Mouse (Mus musculus) midbrain, embryonic 14.5 days (tissue): ENCODE data around the gene Grpel1. TPM values are rescaled to one million over a fixed set of nuclear protein-coding genes. Genes with fewer than 3 reads are reported as not detected.

Source experiments
- ATAC-seq: fragments of 200-750 bp; cut with Nextera tagmentation; 2 replicates; pipeline ENCODE4 v1.8.0; 2017; ENCODE audit warnings: moderate number of reproducible peaks, moderate library complexity; ENCODE audit not compliant: low FRiP score, low TSS enrichment
- DNase-seq: peaks from one replicate; pipeline ENCODE4 v3.0.0-alpha.2; 2015
- H3K27ac ChIP-seq: fragments of 300-500 bp; sonication (generic); replicated peaks from 2 replicates; pipeline ENCODE4 v1.5.1; 2014; ENCODE audit warnings: mild to moderate bottlenecking, low read depth, low read length, moderate library complexity
- H3K27me3 ChIP-seq: fragments of 300-500 bp; sonication (generic); 2 replicates; pipeline ENCODE4 v1.6.1; 2014; ENCODE audit warnings: low read length, control low read depth, mixed read lengths; ENCODE audit not compliant: control insufficient read depth, insufficient read depth
- H3K36me3 ChIP-seq: fragments of 300-500 bp; sonication (generic); 2 replicates; pipeline ENCODE4 v1.6.1; 2014; ENCODE audit warnings: low read length, control low read depth; ENCODE audit not compliant: control insufficient read depth, insufficient read depth
- H3K4me1 ChIP-seq: fragments of 300-500 bp; sonication (generic); 2 replicates; pipeline ENCODE4 v1.6.1; 2014; ENCODE audit warnings: mild to moderate bottlenecking, antibody characterized with exemption, low read length, control low read depth; ENCODE audit not compliant: control insufficient read depth, insufficient read depth
- H3K4me2 ChIP-seq: fragments of 300-500 bp; sonication (generic); 2 replicates; pipeline ENCODE4 v1.6.1; 2014; ENCODE audit warnings: mild to moderate bottlenecking, low read length, moderate library complexity
- H3K4me3 ChIP-seq: fragments of 300-500 bp; sonication (generic); replicated peaks from 2 replicates; pipeline ENCODE4 v1.5.1; 2014; ENCODE audit warnings: low read depth, low read length
- H3K9ac ChIP-seq: fragments of 300-500 bp; sonication (generic); replicated peaks from 2 replicates; pipeline ENCODE4 v1.6.1; 2014; ENCODE audit warnings: mild to moderate bottlenecking, low read length, moderate library complexity
- H3K9me3 ChIP-seq: fragments of 300-500 bp; sonication (generic); 2 replicates; pipeline ENCODE4 v1.6.1; 2016; ENCODE audit warnings: low read length, control low read depth, mixed read lengths; ENCODE audit not compliant: control insufficient read depth
- WGBS: fragments of 180-500 bp; shearing (Covaris S2); extraction: QIAGEN DNeasy Blood & Tissue Kit; methylation state at CpG from one replicate; pipeline ENCODE4 v1.1.7; 2014; 5-methylcytosine and 5-hydroxymethylcytosine counted together
- polyA plus RNA-seq: library from polyadenylated mRNA; unstranded; fragments of >200 nt; fragmentation: Nextera tagmentation; extraction: Ambion mirVana; gene quantifications from 2 replicates; pipeline ENCODE4 v1.2.1, GENCODE M21; 2014

Grpel1 gene
- polyA plus RNA-seq, result 45.4 and 46.6 TPM in 2 replicates

- ATAC-seq (peak; percentile 96), DNase-seq (peak; percentile 99)
- H3K36me3 ChIP-seq, result peaks cover 11% of the 10 kb centered on the region
- H3K9ac ChIP-seq, result peak within 1 kb of the TSS; percentile 85
- WGBS, result under 1% methylated on average over 68 of the region's 68 CpGs
- peak within 1 kb of the TSS; percentile 98 for H3K4me3 ChIP-seq
- H3K27ac ChIP-seq, result peak within 1 kb of the TSS; percentile 70
- H3K4me2 ChIP-seq, result peak within 1 kb of the TSS; percentile 98
- H3K4me1 ChIP-seq, result peaks cover 8% of the 10 kb centered on the region
- H3K27me3 ChIP-seq, result no peaks in the 10 kb centered on the region
- H3K9me3 ChIP-seq, result no peaks in the 10 kb centered on the region
Measured at GRCm38 (mm10) chr5:36464709-36465661, at the start of gene Grpel1. Gene Grpel1 (plus strand): TSS chr5:36464998.

GRCm38 (mm10) chr5:36419861-36420260 is 44.9 kb upstream of the Grpel1 start:
- H3K9me3 ChIP-seq, result no peaks in the 10 kb centered on the region
- DNase-seq (no peak), ATAC-seq (no peak)
- H3K4me2 ChIP-seq, result no peak overlapping the region
- H3K4me3 ChIP-seq, result no peak overlapping the region
- 72% methylated on average over 3 of the region's 3 CpGs for WGBS
- no peak overlapping the region for H3K9ac ChIP-seq
- H3K27ac ChIP-seq, result no peak overlapping the region
- H3K27me3 ChIP-seq, result no peaks in the 10 kb centered on the region
- no peaks in the 10 kb centered on the region for H3K36me3 ChIP-seq
- no peaks in the 10 kb centered on the region for H3K4me1 ChIP-seq

GRCm38 (mm10) chr5:36422689-36423088 is 42.1 kb upstream of the Grpel1 start:
- Histone ChIP-seq H3K27ac (no peak overlapping the region), H3K9ac (no peak overlapping the region), H3K36me3 (no peaks in the 10 kb centered on the region), H3K4me2 (no peak overlapping the region), H3K9me3 (no peaks in the 10 kb centered on the region), H3K4me3 (no peak overlapping the region), H3K27me3 (no peaks in the 10 kb centered on the region), H3K4me1 (no peaks in the 10 kb centered on the region)
- ATAC-seq (no peak), DNase-seq (no peak)

GRCm38 (mm10) chr5:36424676-36425075 is 40.1 kb upstream of the Grpel1 start:
- no peak overlapping the region for H3K9ac ChIP-seq
- no peaks in the 10 kb centered on the region for H3K9me3 ChIP-seq

GRCm38 (mm10) chr5:36426404-36426803 is 38.4 kb upstream of the Grpel1 start:
- Histone ChIP-seq H3K9me3 (no peaks in the 10 kb centered on the region), H3K36me3 (no peaks in the 10 kb centered on the region), H3K27ac (no peak overlapping the region), H3K27me3 (no peaks in the 10 kb centered on the region), H3K9ac (no peak overlapping the region), H3K4me2 (no peak overlapping the region), H3K4me1 (no peaks in the 10 kb centered on the region), H3K4me3 (no peak overlapping the region)
- 88% methylated on average over 5 of the region's 5 CpGs for WGBS
- ATAC-seq (no peak), DNase-seq (no peak)

More at GRCm38 (mm10) chr5:36424676-36425075, 40.1 kb upstream of the Grpel1 start:
- ATAC-seq (no peak), DNase-seq (no peak)
- Histone ChIP-seq H3K27ac (no peak overlapping the region), H3K4me1 (no peaks in the 10 kb centered on the region), H3K4me3 (no peak overlapping the region), H3K4me2 (no peak overlapping the region), H3K36me3 (no peaks in the 10 kb centered on the region), H3K27me3 (no peaks in the 10 kb centered on the region)

GRCm38 (mm10) chr5:36427831-36428230 is 37.0 kb upstream of the Grpel1 start:
- H3K4me2 ChIP-seq, result no peak overlapping the region
- H3K9ac ChIP-seq, result no peak overlapping the region; the same call in 1 of the 2 replicates
- no peak overlapping the region for H3K4me3 ChIP-seq
- DNase-seq (no peak), ATAC-seq (no peak)
- no peaks in the 10 kb centered on the region for H3K36me3 ChIP-seq
- no peaks in the 10 kb centered on the region for H3K9me3 ChIP-seq
- no peaks in the 10 kb centered on the region for H3K27me3 ChIP-seq
- H3K4me1 ChIP-seq, result no peaks in the 10 kb centered on the region
- WGBS, result 60% methylated on average over 11 of the region's 11 CpGs
- no peak overlapping the region for H3K27ac ChIP-seq

- H3K9me3 ChIP-seq, result no peaks in the 10 kb centered on the region
- H3K36me3 ChIP-seq, result no peaks in the 10 kb centered on the region
- no peak overlapping the region for H3K4me3 ChIP-seq
- H3K4me2 ChIP-seq, result no peak overlapping the region
- peaks cover 5% of the 10 kb centered on the region for H3K4me1 ChIP-seq
- no peaks in the 10 kb centered on the region for H3K27me3 ChIP-seq
- no peak overlapping the region for H3K27ac ChIP-seq
- DNase-seq, result no peak
- 93% methylated on average over 3 of the region's 3 CpGs for WGBS
- H3K9ac ChIP-seq, result no peak overlapping the region
- no peak for ATAC-seq
Measured at GRCm38 (mm10) chr5:36429551-36429950, 35.2 kb upstream of the Grpel1 start.

GRCm38 (mm10) chr5:36431711-36432110 is 33.1 kb upstream of the Grpel1 start:
- Histone ChIP-seq H3K9me3 (no peaks in the 10 kb centered on the region), H3K4me3 (no peak overlapping the region), H3K9ac (no peak overlapping the region), H3K4me1 (peaks cover 10% of the 10 kb centered on the region), H3K36me3 (no peaks in the 10 kb centered on the region), H3K27me3 (no peaks in the 10 kb centered on the region), H3K27ac (no peak overlapping the region), H3K4me2 (no peak overlapping the region)
- 47% methylated on average over 2 of the region's 2 CpGs for WGBS
- DNase-seq, result no peak
- ATAC-seq, result no peak
